Mouse (Mus musculus): Measurements from ENCODE around the gene Olfm2. TPM values are rescaled to one million over a fixed set of nuclear protein-coding genes. Genes with fewer than 3 reads are reported as not detected.
"Not testable (repeated sequence)": the region's sequence is repeated elsewhere in the genome, so short reads cannot be mapped to it uniquely, and the experiment has no call there.

Gene Olfm2
- total RNA-seq, 1 experiment, result 2.2 TPM

- Histone ChIP-seq H3K4me3 (ENCODE audit: insufficient read depth in 1 of 2, low read depth in 1 of 2, low read length in 2 of 2, poor library complexity in 1 of 2, severe bottlenecking in 1 of 2) (peak overlapping the region; percentile 34 to 48; a peak in 3 of 4 replicates), H3K9ac (ENCODE audit: insufficient read depth, low read depth, low read length, poor library complexity, severe bottlenecking) (peak overlapping the region; percentile 48), H3K4me1 (ENCODE audit: control insufficient read depth in 2 of 2, insufficient read depth in 2 of 2, low read length in 2 of 2, poor library complexity in 1 of 2) (peaks cover 0 to 29% of the 10 kb centered on the region in 2 experiments; a peak in 2 of 4 replicates), H3K27ac (ENCODE audit: insufficient read depth, low read depth, low read length, poor library complexity, severe bottlenecking) (no peak overlapping the region), H3K9me3 (ENCODE audit: control insufficient read depth, insufficient read depth, low read depth, low read length) (no peaks in the 10 kb centered on the region), H3K36me3 (ENCODE audit: control insufficient read depth, insufficient read depth, low read length, poor library complexity, severe bottlenecking) (no peaks in the 10 kb centered on the region; the same call in 1 of the 2 replicates)
- in situ Hi-C loops (cut with MboI; ENCODE audit: low sequenced_read_pairs in 2 of 2, unreplicated experiment in 2 of 2), result loop anchor here in 1 of 2 experiments (25.0 kb wide), 1 partner anchor 176 kb away; the partner anchor contains the start of gene Zfp26
- TF ChIP-seq ZNF384 (IDR thresholded peaks at IDR 0.05; ENCODE audit: low read depth, low read length), result no peak
- TF ChIP-seq MAFK (IDR thresholded peaks at IDR 0.05; ENCODE audit: insufficient read depth, low read depth, low read length), result no peak
- TF ChIP-seq ZC3H11A (IDR thresholded peaks at IDR 0.05; ENCODE audit: borderline replicate concordance, low read depth, low read length), result no peak
- no peak for TF ChIP-seq CHD2 (IDR thresholded peaks at IDR 0.05; ENCODE audit: low read depth, low read length)
- no peak for TF ChIP-seq HCFC1 (IDR thresholded peaks at IDR 0.05; ENCODE audit: borderline replicate concordance, insufficient read depth, low read length)
- DNase-seq (ENCODE audit: low read depth, low spot score), result no peak
These were observed 107.6 kb downstream of the Olfm2 start for GRCm38 (mm10) chr9:20638552-20638951.

GRCm38 (mm10) chr9:20636790-20637189 is 109.4 kb downstream of the Olfm2 start:
- DNase-seq (ENCODE audit: low read depth, low spot score), result no peak
- H3K9ac ChIP-seq (ENCODE audit: insufficient read depth, low read depth, low read length, poor library complexity, severe bottlenecking), result no peak overlapping the region
- H3K9me3 ChIP-seq (ENCODE audit: control insufficient read depth, insufficient read depth, low read depth, low read length), result no peaks in the 10 kb centered on the region
- no peaks in the 10 kb centered on the region; the same call in 1 of the 2 replicates for H3K36me3 ChIP-seq (ENCODE audit: control insufficient read depth, insufficient read depth, low read length, poor library complexity, severe bottlenecking)
- in situ Hi-C loops (cut with MboI; ENCODE audit: low sequenced_read_pairs in 2 of 2, unreplicated experiment in 2 of 2), result loop anchor here in 1 of 2 experiments (25.0 kb wide), 1 partner anchor 174 kb away; the partner anchor contains the start of gene Zfp26
- H3K4me3 ChIP-seq (ENCODE audit: insufficient read depth in 1 of 2, low read depth in 1 of 2, low read length in 2 of 2, poor library complexity in 1 of 2, severe bottlenecking in 1 of 2), result no peak overlapping the region
- H3K4me1 ChIP-seq (ENCODE audit: control insufficient read depth in 2 of 2, insufficient read depth in 2 of 2, low read length in 2 of 2, poor library complexity in 1 of 2), result peaks cover 0 to 27% of the 10 kb centered on the region in 2 experiments; a peak in 2 of 4 replicates
- TF ChIP-seq HCFC1 (IDR thresholded peaks at IDR 0.05; ENCODE audit: borderline replicate concordance, insufficient read depth, low read length) (no peak), ZNF384 (IDR thresholded peaks at IDR 0.05; ENCODE audit: low read depth, low read length) (no peak), ZC3H11A (IDR thresholded peaks at IDR 0.05; ENCODE audit: borderline replicate concordance, low read depth, low read length) (no peak), CHD2 (IDR thresholded peaks at IDR 0.05; ENCODE audit: low read depth, low read length) (no peak), MAFK (IDR thresholded peaks at IDR 0.05; ENCODE audit: insufficient read depth, low read depth, low read length) (no peak)
- peak overlapping the region; percentile 28; the same call in 1 of the 2 replicates for H3K27ac ChIP-seq (ENCODE audit: insufficient read depth, low read depth, low read length, poor library complexity, severe bottlenecking)

GRCm38 (mm10) chr9:20636256-20636655 is 109.9 kb downstream of the Olfm2 start:
- Histone ChIP-seq H3K4me3 (ENCODE audit: insufficient read depth in 1 of 2, low read depth in 1 of 2, low read length in 2 of 2, poor library complexity in 1 of 2, severe bottlenecking in 1 of 2) (no peak overlapping the region), H3K9me3 (ENCODE audit: control insufficient read depth, insufficient read depth, low read depth, low read length) (no peaks in the 10 kb centered on the region), H3K9ac (ENCODE audit: insufficient read depth, low read depth, low read length, poor library complexity, severe bottlenecking) (no peak overlapping the region), H3K36me3 (ENCODE audit: control insufficient read depth, insufficient read depth, low read length, poor library complexity, severe bottlenecking) (no peaks in the 10 kb centered on the region; the same call in 1 of the 2 replicates), H3K27ac (ENCODE audit: insufficient read depth, low read depth, low read length, poor library complexity, severe bottlenecking) (peak overlapping the region; percentile 28; the same call in 1 of the 2 replicates), H3K4me1 (ENCODE audit: control insufficient read depth in 2 of 2, insufficient read depth in 2 of 2, low read length in 2 of 2, poor library complexity in 1 of 2) (peaks cover 0 to 25% of the 10 kb centered on the region in 2 experiments; a peak in 2 of 4 replicates)
- no peak for DNase-seq (ENCODE audit: low read depth, low spot score)
- TF ChIP-seq ZNF384 (IDR thresholded peaks at IDR 0.05; ENCODE audit: low read depth, low read length) (no peak), CHD2 (IDR thresholded peaks at IDR 0.05; ENCODE audit: low read depth, low read length) (no peak), MAFK (IDR thresholded peaks at IDR 0.05; ENCODE audit: insufficient read depth, low read depth, low read length) (no peak), HCFC1 (IDR thresholded peaks at IDR 0.05; ENCODE audit: borderline replicate concordance, insufficient read depth, low read length) (no peak), ZC3H11A (IDR thresholded peaks at IDR 0.05; ENCODE audit: borderline replicate concordance, low read depth, low read length) (no peak)
- in situ Hi-C loops (cut with MboI; ENCODE audit: low sequenced_read_pairs in 2 of 2, unreplicated experiment in 2 of 2), result loop anchor here in 1 of 2 experiments (25.0 kb wide), 1 partner anchor 174 kb away; the partner anchor contains the start of gene Zfp26

- not testable (repeated sequence) for DNase-seq (ENCODE audit: low read depth, low spot score); H3K36me3 ChIP-seq (ENCODE audit: control insufficient read depth, insufficient read depth, low read length, poor library complexity, severe bottlenecking); H3K9ac ChIP-seq (ENCODE audit: insufficient read depth, low read depth, low read length, poor library complexity, severe bottlenecking); H3K4me3 ChIP-seq (ENCODE audit: insufficient read depth in 1 of 2, low read depth in 1 of 2, low read length in 2 of 2, poor library complexity in 1 of 2, severe bottlenecking in 1 of 2); H3K9me3 ChIP-seq (ENCODE audit: control insufficient read depth, insufficient read depth, low read depth, low read length); H3K27ac ChIP-seq (ENCODE audit: insufficient read depth, low read depth, low read length, poor library complexity, severe bottlenecking)
- H3K4me1 ChIP-seq (ENCODE audit: control insufficient read depth in 2 of 2, insufficient read depth in 2 of 2, low read length in 2 of 2, poor library complexity in 1 of 2), result peaks cover 0 to 25% of the 10 kb centered on the region in 2 experiments; a peak in 2 of 4 replicates
- in situ Hi-C loops (cut with MboI; ENCODE audit: low sequenced_read_pairs in 2 of 2, unreplicated experiment in 2 of 2), result loop anchor here in 1 of 2 experiments (25.0 kb wide), 1 partner anchor 173 kb away; the partner anchor contains the start of gene Zfp26
These were observed 110.5 kb downstream of the Olfm2 start for GRCm38 (mm10) chr9:20635676-20636075.

Data from ES-E14 (cell line).